Mouse (Mus musculus): ENCODE measurements around the gene Tex33.
"Not testable (repeated sequence)": the region's sequence is repeated elsewhere in the genome, so short reads cannot be mapped to it uniquely, and the experiment has no call there.

The Tex33 gene

DNA sequence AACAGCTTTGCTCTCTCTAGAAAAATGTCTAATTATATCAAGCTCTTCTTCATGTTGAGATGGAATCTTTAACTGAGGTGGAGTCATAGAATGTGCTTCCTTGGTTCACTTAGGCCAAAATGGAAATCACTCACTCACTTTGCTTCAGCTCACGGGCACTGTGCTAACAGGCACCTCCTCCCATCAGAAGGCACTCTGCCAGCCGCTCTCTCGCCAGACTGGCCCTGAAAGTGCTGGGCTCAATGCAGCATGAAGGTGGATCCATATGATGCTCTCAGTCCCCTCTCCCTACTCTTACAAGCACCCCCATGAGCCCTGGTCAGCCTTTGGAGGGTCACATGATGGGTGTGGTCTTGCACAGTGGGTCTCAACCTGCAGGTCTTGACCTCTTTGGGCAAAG lies 21.5 kb downstream of the Tex33 start:
- no peak for DNase-seq (ENCODE audit: low spot score)

DNA sequence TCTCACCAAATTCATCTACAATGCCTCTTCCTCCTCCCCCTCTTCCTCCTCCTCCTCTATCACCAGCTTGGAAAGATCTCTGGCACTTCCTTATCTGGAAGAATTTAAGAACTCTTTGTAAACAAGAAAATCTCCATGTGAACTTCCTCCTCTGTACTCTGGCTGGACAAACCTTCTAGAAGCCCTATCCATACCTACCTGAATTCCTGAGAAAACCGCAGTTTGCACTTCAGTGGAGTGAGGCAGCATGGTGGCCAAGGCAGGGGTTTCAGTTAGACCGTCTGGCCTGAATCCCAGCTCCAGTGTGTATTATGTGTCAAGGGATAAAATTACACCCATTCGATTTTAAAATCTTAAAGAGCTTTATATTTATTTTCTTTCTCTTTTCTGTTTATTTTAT lies 22.9 kb downstream of the Tex33 start:
- DNase-seq (ENCODE audit: low spot score) = no peak

DNA sequence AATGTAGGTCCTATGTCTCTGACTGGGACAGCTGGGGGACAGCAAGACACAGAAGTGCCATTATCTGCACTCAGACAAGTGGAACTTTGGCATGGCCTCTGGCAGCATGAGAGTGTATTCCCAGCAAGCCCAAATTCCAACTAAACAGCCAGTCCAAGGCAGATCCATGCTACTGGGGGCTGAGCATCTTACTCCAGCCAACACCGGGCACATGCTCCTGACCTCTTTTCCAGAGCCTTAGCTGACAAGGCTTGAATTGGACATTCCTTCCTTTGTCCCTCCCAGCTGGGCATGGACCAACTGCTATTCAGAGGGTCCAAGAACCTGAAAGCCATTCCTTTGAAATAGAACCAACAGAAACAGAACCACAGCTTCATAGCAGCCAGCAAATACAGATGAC lies 26.1 kb downstream of the Tex33 start:
- DNase-seq (ENCODE audit: low spot score) = peak; percentile 55

DNA sequence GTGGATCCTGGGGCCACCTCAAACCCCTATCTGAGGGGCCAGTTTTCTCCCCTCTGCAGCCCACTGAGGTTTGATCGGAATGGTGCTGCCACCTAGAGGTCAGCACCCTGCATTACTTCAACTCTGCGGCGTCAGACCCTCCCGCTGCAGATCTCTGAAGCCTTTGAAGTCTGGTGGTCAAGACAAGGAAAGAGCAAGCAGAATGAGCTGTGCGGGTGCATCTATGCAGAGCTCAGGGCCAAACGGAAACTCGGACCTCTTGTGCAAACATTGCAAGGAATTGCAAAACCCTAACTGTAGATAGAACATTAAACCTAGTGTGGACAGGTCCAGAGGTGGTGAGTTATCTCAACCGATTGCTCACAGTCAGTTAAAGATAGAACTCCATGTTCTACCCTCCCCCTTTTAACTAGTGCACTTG lies 26.8 kb downstream of the Tex33 start:
- DNase-seq (ENCODE audit: low spot score) = peak; percentile 49

DNA sequence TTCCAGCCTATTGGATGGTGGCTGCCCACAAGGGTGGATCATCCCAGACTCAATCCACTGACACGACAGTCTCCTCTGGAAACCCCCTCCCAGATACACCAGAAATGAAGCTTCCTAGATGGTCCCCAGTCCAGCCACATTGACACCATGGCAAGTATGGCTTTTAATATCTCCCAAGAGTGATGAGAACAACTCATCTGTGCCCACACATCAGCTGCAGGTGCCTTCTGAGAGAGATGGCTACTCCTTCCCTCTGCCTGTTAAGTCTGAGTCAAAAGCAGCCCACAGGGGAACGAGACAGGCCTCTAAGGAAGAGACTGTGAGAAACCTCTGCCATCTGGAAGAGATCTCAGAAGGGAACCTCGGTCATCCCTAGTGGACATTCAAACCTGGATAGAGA lies 27.9 kb downstream of the Tex33 start:
- DNase-seq (ENCODE audit: low spot score) = no peak

DNA sequence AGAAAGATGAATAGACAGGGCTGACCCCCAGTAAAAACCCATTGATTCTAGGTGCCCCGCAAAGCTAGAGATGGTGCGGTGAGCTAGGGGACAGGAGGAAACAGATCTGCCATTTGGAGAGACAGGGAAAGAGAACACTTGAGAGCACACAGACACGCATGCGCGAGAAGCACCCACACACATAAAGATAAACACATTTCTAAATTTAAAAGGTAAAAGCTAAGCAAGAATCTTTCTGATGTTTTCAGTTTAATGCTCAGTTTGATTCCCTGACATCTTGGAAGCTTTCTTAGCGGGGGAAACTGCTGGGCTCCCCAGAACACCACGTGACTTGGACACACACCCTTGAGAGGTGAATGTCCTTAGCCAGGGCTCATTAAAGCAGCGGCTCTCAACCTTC lies 28.8 kb downstream of the Tex33 start:
- no peak for DNase-seq (ENCODE audit: low spot score)

DNA sequence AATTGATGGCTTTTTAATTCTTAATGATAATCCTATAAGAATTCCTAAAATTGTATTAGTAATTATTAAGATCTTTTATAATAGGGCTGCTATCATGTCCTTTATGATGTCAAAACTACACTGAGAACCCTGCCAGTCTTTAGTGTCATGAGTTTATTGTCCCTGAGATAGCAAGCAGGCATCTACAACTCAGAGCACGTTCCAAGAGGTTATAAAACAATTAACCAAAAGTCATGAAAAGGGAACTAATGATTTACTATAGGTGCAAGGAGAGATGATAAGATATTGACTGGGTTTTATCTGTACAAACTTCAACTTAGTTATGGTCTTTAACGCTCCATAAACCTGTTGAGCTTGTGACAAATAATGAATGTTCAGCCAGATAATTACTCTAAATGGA lies 29.8 kb downstream of the Tex33 start:
- no peak for DNase-seq (ENCODE audit: low spot score)

DNA sequence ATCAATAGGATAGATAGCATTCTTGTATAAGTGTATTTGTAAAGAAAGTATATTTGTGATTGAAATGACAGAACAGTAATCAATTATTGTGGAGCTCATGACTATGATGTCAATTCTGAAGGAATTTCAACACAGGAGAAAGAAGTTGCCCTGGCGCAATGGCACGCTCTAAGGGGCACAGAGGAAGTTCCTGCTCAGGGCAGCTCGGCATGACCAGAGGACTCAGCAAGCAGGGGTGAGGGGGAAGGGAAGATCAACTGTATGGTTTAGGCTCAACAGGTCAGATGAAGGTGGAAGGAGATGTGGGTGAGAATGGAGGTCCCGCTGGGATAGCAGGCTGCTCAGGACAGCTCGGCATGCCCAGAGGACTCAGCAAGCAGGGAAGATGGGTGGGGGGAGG lies 40.2 kb downstream of the Tex33 start:
- no peak for DNase-seq (ENCODE audit: low spot score)

DNA sequence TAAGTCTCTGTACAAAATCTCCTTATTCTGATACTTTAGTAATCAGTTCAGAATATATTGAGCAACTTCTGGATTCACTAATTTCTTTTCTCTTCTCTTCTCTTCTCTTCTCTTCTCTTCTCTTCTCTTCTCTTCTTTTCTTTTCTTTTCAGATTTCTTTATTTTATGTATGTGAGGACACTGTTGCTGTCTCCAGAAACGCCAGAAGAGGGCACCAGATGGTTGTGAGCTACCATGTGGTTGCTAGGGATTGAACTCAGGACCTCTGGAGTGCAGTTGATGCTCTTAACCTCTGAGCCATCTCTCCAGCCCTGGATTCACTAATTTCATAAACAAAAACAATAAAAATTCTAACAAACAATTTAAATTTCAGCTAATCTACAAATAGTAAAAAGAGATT lies 40.8 kb downstream of the Tex33 start:
- DNase-seq (ENCODE audit: low spot score) = peak; percentile 68

DNA sequence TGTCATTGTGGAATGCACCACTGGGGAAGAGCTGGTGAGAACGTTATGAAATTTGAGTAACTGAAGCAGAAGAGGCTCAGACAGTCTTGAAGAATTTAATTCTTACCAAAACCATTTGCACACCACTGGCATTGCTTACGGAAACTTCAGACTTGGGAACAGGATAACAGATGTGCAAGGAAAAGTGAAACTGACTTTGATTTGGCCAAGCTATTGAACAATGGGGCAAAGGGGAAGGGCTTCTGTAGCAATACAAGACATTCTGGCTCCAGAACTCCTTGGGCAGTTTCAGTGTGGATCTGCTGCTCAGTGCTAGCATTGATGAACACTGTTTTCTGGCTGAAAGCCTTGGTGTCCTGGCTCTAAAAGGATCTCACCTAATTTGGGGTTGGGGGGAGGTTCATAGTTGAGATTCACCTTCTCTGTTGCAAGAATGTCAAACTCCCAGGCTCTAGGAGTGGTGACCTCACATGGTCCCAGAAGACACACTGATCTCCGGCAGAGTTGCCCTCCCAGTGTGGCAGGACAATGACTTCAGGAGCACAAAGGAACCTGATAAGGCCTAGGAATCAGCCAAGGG lies 44.0 kb downstream of the Tex33 start:
- no peak for DNase-seq (ENCODE audit: low spot score)

DNA sequence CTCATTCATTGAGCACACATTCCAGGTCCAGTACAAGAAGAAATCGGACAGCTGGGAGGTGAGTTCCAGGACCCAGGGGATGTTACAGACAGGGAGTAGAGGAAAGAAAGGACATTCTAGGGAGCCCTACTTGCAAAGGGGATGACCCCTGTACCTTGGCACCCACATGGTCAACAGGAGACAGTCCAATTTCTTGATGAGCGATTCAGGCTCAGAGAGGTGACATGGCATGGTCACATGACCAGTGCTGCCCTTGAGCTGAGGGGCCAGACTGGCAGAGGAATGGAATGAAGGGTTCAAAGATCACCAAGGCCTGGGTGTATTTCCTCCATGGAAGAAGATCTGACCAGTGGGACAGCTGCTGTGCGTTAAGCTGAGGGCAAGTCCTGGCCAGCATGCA lies 51.1 kb downstream of the Tex33 start:
- no peak for DNase-seq (ENCODE audit: low spot score)

DNA sequence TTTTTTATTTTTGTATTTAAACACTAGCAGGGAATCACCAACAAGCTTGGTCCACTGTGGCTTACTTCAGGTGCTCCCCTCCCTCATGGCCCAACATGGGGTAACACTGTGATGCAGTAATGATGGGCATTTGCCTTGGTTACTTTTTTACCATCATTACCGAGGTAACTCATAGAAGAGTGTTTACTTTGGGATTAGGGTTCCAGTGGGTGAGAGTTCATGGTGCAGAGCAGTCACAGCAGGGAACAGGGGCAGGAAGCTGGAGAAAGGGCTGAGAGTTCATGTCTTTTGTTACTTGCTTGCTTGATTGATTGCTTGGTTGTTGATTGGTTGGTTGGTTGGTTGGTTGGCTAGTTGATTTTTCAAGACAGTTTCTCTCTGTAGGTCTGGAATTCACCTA lies 52.0 kb downstream of the Tex33 start:
- DNase-seq (ENCODE audit: low spot score) = no peak

DNA sequence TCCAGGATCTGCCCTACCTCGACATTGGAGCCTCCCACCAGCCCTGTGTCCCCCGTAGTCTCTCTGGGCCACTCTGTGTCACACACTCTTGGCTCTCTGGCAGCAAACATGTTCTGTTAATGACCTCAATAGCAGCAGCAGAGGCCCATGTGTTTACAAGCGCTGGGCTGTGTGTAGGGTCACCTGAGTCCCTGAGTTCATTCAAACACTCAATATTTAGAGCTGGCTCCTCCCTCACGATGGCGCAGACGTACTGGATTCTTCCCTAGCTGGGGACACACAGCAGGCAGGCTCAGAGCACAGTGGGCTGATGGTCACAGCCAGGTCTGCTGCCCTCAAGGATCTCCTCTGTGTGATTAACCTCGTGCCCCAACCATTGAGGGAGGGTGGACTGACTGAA lies 54.8 kb downstream of the Tex33 start:
- not testable (repeated sequence) for DNase-seq (ENCODE audit: low spot score)

DNA sequence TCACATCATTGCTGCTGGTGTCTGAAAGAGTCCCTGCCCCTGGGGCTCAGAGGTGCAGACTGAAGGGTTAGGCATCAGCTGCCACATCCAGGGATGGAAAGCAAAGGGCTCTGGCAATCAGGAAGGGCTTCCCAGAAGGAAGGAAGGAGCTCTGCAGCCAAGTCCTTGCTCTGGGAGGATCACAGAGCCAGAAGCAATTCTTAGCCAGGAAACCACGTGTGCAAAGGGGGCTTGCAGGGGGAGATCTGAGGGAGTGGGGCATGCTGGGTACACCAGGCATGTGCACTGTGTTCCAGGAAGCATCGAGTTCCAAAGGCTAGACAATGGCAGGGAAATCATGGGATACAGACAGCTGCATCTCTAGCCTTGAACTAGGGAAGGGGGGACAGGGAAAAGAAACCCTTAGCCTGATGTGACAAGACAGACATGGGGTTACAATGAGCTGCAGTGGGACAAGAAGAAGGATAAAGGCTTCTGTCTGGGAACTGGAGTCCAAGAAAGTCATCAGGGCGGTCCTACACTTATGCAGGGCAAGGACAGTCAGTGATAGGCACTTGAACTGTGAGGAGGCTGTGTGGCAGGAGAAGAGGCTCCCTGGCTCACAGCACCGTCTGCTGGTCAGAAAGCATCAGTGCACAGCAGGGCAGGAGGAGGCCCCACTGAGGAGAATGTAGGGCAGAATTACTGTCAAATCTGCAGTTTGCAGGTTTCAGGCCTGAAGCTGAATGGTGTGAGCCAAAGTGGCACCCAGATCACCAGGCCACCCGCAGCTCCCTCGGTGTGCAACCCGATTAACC lies 55.9 kb downstream of the Tex33 start:
- DNase-seq (ENCODE audit: low spot score) = peak; percentile 68

DNA sequence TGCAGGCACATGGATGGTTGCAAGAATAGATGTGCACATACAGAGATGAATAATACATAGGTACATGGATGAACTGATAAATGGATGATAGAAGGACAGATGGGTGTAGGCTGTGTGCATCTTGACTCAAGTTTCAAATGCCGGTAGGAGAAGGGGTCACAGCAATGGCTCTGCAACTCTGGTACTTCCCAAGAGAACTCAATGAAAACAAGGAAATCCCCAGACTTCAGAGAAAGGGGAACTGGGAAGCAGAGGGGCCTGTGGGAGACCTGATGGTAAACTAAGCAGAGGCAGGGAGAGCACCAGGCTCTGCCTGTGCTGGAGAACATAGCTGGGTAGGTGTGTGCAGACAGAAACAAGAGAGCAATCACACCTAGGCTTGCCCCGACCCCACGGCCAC lies 61.3 kb downstream of the Tex33 start:
- DNase-seq (ENCODE audit: low spot score) = no peak

DNA sequence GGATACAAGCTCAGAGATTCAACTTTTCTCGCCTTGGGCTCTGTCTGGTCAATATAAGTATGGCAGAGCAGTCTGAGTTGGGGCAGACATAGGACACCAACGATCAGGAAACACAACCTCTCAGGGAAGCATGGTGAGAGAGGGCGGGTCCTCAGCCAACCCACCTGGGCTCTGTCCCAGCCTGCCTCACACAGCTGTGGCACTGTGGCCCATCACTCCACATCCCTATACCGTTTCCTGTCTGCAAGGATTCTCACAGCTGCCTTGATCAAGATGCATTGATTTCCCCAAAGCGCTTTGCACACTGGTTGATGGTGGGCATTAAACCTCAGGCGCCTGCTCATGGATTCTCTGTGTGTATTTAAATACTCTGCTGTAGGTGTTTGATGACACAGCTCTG lies 62.7 kb downstream of the Tex33 start:
- DNase-seq (ENCODE audit: low spot score) = no peak

DNA sequence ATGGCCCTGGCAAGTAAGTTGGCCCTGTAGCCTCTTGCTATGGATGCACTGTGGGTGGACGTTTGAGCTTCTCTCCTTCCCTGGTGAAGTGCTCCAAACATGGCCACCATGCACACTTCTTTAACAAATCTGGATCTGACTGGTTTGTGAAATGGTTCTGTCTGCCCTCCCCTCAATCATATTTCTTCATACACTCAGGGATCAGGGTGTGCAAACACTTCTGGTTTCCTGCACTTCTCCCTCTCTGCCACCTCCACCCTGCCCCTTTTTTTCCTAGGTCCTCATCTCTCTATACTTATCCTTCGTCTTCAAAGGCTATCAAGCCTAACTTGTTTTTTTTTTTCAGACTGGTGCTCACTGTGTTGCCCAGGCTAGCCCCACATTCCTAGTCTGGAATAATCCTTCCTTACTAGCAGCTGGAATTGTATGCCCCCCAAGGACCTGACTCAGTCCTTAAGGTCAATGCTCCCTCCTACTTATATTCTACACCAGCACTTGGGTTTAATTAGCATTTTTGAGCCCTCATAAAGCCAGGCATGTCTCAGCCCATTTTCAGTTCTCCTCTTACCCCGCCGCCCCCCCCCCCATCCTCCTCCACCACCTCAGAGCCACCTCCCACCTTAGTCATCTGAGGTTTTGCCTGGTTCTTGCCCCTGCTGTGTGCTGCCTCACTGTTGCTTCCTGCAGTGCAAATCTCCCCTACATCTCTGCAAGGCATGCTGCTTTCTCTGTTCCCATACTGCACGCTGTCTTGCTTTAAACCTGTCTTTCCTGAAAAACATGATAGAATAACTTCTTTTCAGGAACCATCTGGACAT lies 64.0 kb downstream of the Tex33 start:
- DNase-seq (ENCODE audit: low spot score) = no peak

DNA sequence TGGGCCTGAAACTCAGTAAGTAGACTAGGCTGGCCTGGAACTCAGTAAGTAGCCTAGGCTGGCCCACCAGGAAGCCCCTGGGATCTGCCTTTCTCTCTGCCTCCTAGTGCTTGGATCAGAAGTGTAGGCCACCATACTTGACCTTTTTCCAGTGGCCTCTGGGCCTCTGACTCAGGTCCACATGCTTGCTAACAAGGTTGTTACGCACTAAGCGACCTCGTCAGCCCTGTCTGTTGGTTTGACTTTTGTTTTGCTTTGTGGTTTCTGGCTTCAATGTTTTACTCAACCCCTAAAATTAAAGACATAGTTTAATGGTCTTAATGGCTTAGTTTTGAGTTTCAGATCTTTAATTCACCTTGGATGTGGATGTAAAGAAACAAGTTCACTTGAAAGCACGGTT lies 65.0 kb downstream of the Tex33 start:
- no peak for DNase-seq (ENCODE audit: low spot score)

DNA sequence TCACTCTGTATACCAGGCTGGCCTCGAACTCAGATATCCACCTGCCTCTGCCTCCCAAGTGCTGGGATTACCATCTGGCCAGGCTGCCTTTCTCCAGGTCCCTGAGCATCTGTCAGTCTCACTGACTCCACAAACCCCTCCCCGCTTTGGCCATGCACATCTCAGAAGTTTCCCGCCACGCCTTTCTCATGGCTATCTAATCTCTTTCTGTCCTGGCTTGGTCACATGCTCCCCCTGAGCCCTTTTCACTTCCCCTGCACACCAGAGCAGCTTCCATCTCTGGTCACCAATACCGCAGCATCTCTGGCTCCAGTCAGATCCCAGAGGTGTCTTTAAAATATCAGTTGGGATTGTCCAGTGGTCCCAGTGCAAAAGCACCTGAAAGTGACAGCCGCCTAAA lies 65.7 kb downstream of the Tex33 start:
- not testable (repeated sequence) for DNase-seq (ENCODE audit: low spot score)

DNA sequence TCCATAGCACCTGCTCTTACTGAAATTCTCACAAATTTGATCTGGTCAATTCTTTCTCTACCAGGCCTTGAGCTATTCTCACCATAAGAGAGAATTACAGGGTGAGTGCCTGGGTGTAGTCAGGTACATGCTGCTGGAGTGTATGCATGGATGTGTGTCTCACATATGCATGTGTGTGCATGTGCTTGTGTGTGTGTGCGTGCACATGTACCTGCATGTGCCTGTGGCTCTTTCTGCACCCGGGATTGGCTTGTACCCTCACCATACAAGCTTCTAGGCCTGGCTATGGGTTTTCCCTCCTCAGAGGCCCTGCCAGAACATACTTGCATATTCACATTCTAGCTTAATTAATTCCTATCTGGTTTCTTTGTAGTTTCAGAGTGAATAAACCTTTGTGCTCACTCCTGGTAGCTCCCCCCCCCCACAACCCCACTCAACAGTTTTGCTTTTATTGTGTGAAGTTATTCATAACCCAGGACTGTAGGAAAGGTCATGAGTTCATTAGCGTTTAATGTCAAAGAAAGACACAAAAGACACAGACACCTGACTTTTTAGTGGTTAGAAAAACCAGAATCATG lies 67.1 kb downstream of the Tex33 start:
- no peak for DNase-seq (ENCODE audit: low spot score)

All from layer of hippocampus, adult 11-12 months (tissue).